Comparison of ENCODE assay signal across 29 mouse cellular contexts in the genomic region with DNA sequence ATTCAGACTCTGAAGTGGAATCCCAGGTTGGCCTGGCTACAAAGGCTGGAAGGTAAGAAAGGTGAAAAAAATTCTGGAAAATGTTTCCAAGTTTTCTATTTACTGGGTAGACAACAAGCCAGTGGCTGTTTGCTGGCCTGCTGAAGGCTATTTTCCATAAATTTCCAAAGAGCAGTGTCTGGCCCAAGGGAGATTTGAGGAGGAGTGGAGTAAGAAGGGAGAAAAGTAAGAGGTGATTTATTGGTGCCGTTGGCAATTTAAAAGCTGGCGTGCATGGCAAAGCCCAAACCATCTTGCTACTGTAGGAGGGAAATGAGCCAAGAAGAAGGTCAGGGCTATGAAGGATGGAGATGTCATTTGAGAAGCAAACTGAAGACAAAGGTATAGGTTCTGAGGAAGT.
"Had no signal": no experiment of that assay in that cellular context is flagged by ENCODE, and none has a peak within 500 bp of the region (broad histone marks: within the 10 kb centered on the region; RNA-seq: fewer than 3 reads in every experiment).

No protein-coding gene starts in this region.

- H3K9me3 ChIP-seq: heart, embryonic 12.5 days; heart, embryonic 13.5 days; heart, embryonic 15.5 days; hindbrain, embryonic 10.5 days; hindbrain, embryonic 12.5 days; hindbrain, embryonic 13.5 days; hindbrain, embryonic 15.5 days; intestine, embryonic 15.5 days; kidney, embryonic 15.5 days had no signal

- H3K27ac ChIP-seq: heart, embryonic 13.5 days; heart, embryonic 15.5 days; hindbrain, embryonic 10.5 days; hindbrain, embryonic 12.5 days; hindbrain, embryonic 13.5 days; hindbrain, embryonic 14.5 days; hindbrain, embryonic 15.5 days; hindbrain, postnatal 0 days; intestine, embryonic 15.5 days; kidney, embryonic 15.5 days; kidney, postnatal 0 days; layer of hippocampus, adult 2 months; left cerebral cortex, adult 2 months had no signal

- DNase-seq: heart, postnatal 10 days; heart, postnatal 36 days; heart, postnatal 4 days; kidney, adult 11 months; kidney, adult 18-20 months; kidney, adult 2 months; kidney, adult 8-10 months; kidney, adult 9 months; kidney, postnatal 10 days; kidney, postnatal 14 days; kidney, postnatal 25 days; kidney, postnatal 36 days; kidney, postnatal 4 days; layer of hippocampus, adult 9-11 months; layer of hippocampus, postnatal 36 days had no signal

- H3K27me3 ChIP-seq: heart, embryonic 12.5 days; heart, embryonic 13.5 days; heart, embryonic 15.5 days; hindbrain, embryonic 12.5 days; hindbrain, embryonic 13.5 days; hindbrain, embryonic 15.5 days; intestine, embryonic 15.5 days; kidney, embryonic 15.5 days had no signal

- H3K4me3 ChIP-seq: heart, embryonic 12.5 days; heart, embryonic 13.5 days; heart, embryonic 15.5 days; hindbrain, embryonic 10.5 days; hindbrain, embryonic 12.5 days; hindbrain, embryonic 13.5 days; hindbrain, embryonic 15.5 days; intestine, embryonic 15.5 days; kidney, embryonic 15.5 days; layer of hippocampus, adult 2 months; left cerebral cortex, adult 2 months had no signal

- H3K36me3 ChIP-seq: heart, embryonic 12.5 days; heart, embryonic 13.5 days; heart, embryonic 15.5 days; hindbrain, embryonic 10.5 days; hindbrain, embryonic 12.5 days; hindbrain, embryonic 13.5 days; hindbrain, embryonic 15.5 days; intestine, embryonic 15.5 days; kidney, embryonic 15.5 days had no signal

- H3K4me1 ChIP-seq: heart, embryonic 12.5 days; heart, embryonic 15.5 days; hindbrain, embryonic 10.5 days; hindbrain, embryonic 12.5 days; hindbrain, embryonic 13.5 days; hindbrain, embryonic 15.5 days; intestine, embryonic 15.5 days had no signal
